Mouse (Mus musculus) E14TG2a.4 (cell line): ENCODE results near the gene Sp6.

ENCODE experiments used
- CTCF ChIP-seq: conservative IDR thresholded peaks from 2 replicates; pipeline ENCODE4 v1.5.1; 2014; ENCODE audit warnings: low read length
- NANOG ChIP-seq: IDR thresholded peaks from 2 replicates; pipeline ENCODE4 v1.6.1; 2014; ENCODE audit warnings: borderline replicate concordance, low read length, mixed read lengths

DNA sequence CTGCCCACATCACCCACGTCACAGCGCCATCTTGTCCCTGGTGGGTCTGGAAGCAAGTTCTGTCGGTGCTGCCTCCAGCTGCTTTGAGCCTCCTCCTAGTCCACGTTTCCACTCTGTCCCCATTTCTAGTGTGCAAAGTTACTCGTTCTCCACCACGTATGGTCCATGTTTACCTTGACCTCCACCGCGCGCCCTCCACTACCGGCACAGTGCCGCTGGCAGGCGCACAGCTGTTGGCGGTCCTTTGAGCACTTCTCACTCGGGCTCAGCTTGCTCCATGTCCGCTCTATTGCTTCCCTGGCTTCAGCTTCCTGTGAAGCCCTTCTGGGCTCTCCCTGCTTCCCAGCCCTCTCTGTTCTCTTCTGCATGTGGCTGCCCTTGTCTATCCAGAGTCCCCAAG, 31.7 kb upstream of the Sp6 start:
- no peak for TF ChIP-seq CTCF
- TF ChIP-seq NANOG = no peak
